Mouse (Mus musculus) neural tube, embryonic 12.5 days (tissue): Measurements from ENCODE around the gene Kdm1a. TPM values are rescaled to one million over a fixed set of nuclear protein-coding genes. Genes with fewer than 3 reads are reported as not detected.
A peak's percentile ranks its signal among the peaks of the same experiment; 100 is the strongest.

Source experiments
- ATAC-seq: fragments of 200-750 bp; cut with Nextera tagmentation; 2 replicates; pipeline ENCODE4 v1.8.0; 2017; ENCODE audit warnings: low read depth, mild to moderate bottlenecking, moderate TSS enrichment, moderate library complexity; ENCODE audit not compliant: low FRiP score
- H3K27ac ChIP-seq: fragments of 300-500 bp; sonication (generic); 2 replicates; pipeline ENCODE4 v1.5.1; 2016
- H3K27me3 ChIP-seq: fragments of 300-500 bp; sonication (generic); replicated peaks from 2 replicates; pipeline ENCODE4 v1.6.1; 2016; ENCODE audit warnings: mild to moderate bottlenecking
- H3K36me3 ChIP-seq: fragments of 300-500 bp; sonication (generic); 2 replicates; pipeline ENCODE4 v1.6.1; 2016; ENCODE audit warnings: mild to moderate bottlenecking
- H3K4me1 ChIP-seq: fragments of 300-500 bp; sonication (generic); 2 replicates; pipeline ENCODE4 v1.6.1; 2016
- H3K4me2 ChIP-seq: fragments of 300-500 bp; sonication (generic); replicated peaks from 2 replicates; pipeline ENCODE4 v1.6.1; 2016; ENCODE audit warnings: mild to moderate bottlenecking
- H3K4me3 ChIP-seq: fragments of 300-500 bp; sonication (generic); 2 replicates; pipeline ENCODE4 v1.5.1; 2016
- H3K9ac ChIP-seq: fragments of 300-500 bp; sonication (generic); 2 replicates; pipeline ENCODE4 v1.6.1; 2016; ENCODE audit warnings: mild to moderate bottlenecking
- H3K9me3 ChIP-seq: fragments of 300-500 bp; sonication (generic); 2 replicates; pipeline ENCODE4 v1.6.1; 2016; ENCODE audit warnings: mild to moderate bottlenecking
- whole genome bisulfite sequencing: fragments of 180-500 bp; shearing (Covaris S2); methylation state at CpG from one replicate; pipeline ENCODE4 v1.1.7; 2016; 5-methylcytosine and 5-hydroxymethylcytosine counted together
- polyA plus RNA-seq: library from polyadenylated mRNA; unstranded; fragments of >200 nt; fragmentation: Nextera tagmentation; extraction: Ambion mirVana; gene quantifications from 2 replicates; pipeline ENCODE4 v1.2.1, GENCODE M21; 2016

Gene Kdm1a
- polyA plus RNA-seq, 1 experiment from 2014 or later, result 137 TPM

GRCm38 (mm10) chr4:136635995-136636394 lies 33.5 kb upstream of the Kdm1a start:
- Histone ChIP-seq H3K36me3 (no peaks in the 10 kb centered on the region), H3K9ac (no peak overlapping the region), H3K27me3 (peaks cover 40% of the 10 kb centered on the region), H3K4me2 (no peak overlapping the region), H3K27ac (no peak overlapping the region), H3K9me3 (no peaks in the 10 kb centered on the region), H3K4me1 (peaks cover 22% of the 10 kb centered on the region), H3K4me3 (no peak overlapping the region)
- ATAC-seq, result no peak

- peaks cover 5% of the 10 kb centered on the region; the same call in 1 of the 2 replicates for H3K4me1 ChIP-seq
- H3K4me3 ChIP-seq, result no peak overlapping the region
- H3K4me2 ChIP-seq, result no peak overlapping the region
- no peak overlapping the region; the same call in 1 of the 2 replicates for H3K9ac ChIP-seq
- peaks cover 15% of the 10 kb centered on the region for H3K27me3 ChIP-seq
- no peaks in the 10 kb centered on the region for H3K36me3 ChIP-seq
- H3K27ac ChIP-seq, result no peak overlapping the region
- no peak for ATAC-seq
- WGBS, result 79% methylated on average over 11 of the region's 11 CpGs
- no peaks in the 10 kb centered on the region for H3K9me3 ChIP-seq
Measured at GRCm38 (mm10) chr4:136631237-136631994, 28.9 kb upstream of the Kdm1a start.

GRCm38 (mm10) chr4:136626590-136626989 lies 24.1 kb upstream of the Kdm1a start:
- H3K27me3 ChIP-seq, result no peaks in the 10 kb centered on the region
- 76% methylated on average over 6 of the region's 6 CpGs for WGBS
- peaks cover 5% of the 10 kb centered on the region; the same call in 1 of the 2 replicates for H3K4me1 ChIP-seq
- ATAC-seq, result no peak
- no peaks in the 10 kb centered on the region for H3K9me3 ChIP-seq
- H3K9ac ChIP-seq, result no peak overlapping the region
- no peak overlapping the region for H3K4me3 ChIP-seq
- H3K27ac ChIP-seq, result no peak overlapping the region
- H3K36me3 ChIP-seq, result no peaks in the 10 kb centered on the region
- H3K4me2 ChIP-seq, result no peak overlapping the region

- Histone ChIP-seq H3K4me1 (0 out of 2 replicates have a peak, but pooled peaks cover 9% of the 10 kb centered on the region), H3K9ac (no peak within 1 kb of the TSS), H3K4me2 (no peak within 1 kb of the TSS), H3K9me3 (no peaks in the 10 kb centered on the region), H3K27me3 (no peaks in the 10 kb centered on the region), H3K27ac (no peak within 1 kb of the TSS), H3K36me3 (no peaks in the 10 kb centered on the region), H3K4me3 (no peak within 1 kb of the TSS)
- 49% methylated on average over 6 of the region's 6 CpGs for WGBS
- ATAC-seq, result no peak
Measured at GRCm38 (mm10) chr4:136622388-136622787, 19.9 kb upstream of the Kdm1a start, which contains the start of gene Lactbl1. Lactbl1 (plus strand) TSS chr4:136622621.

- WGBS, result 56% methylated on average over 5 of the region's 5 CpGs
- H3K27me3 ChIP-seq, result no peaks in the 10 kb centered on the region
- ATAC-seq, result no peak
Measured at GRCm38 (mm10) chr4:136621956-136622355, 19.4 kb upstream of the Kdm1a start.

GRCm38 (mm10) chr4:136621336-136621735 lies 18.8 kb upstream of the Kdm1a start:
- Histone ChIP-seq H3K4me2 (no peak overlapping the region), H3K4me3 (no peak overlapping the region), H3K27me3 (no peaks in the 10 kb centered on the region), H3K27ac (no peak overlapping the region), H3K4me1 (0 out of 2 replicates have a peak, but pooled peaks cover 9% of the 10 kb centered on the region), H3K9me3 (no peaks in the 10 kb centered on the region), H3K36me3 (no peaks in the 10 kb centered on the region), H3K9ac (no peak overlapping the region)
- ATAC-seq, result no peak
- 8% methylated on average over 1 of the region's 1 CpGs for WGBS

More at GRCm38 (mm10) chr4:136621956-136622355, 19.4 kb upstream of the Kdm1a start:
- Histone ChIP-seq H3K36me3 (no peaks in the 10 kb centered on the region), H3K9ac (no peak overlapping the region), H3K9me3 (no peaks in the 10 kb centered on the region), H3K4me2 (no peak overlapping the region), H3K27ac (no peak overlapping the region), H3K4me1 (0 out of 2 replicates have a peak, but pooled peaks cover 9% of the 10 kb centered on the region), H3K4me3 (no peak overlapping the region)

- H3K4me3 ChIP-seq, result no peak overlapping the region
Measured at GRCm38 (mm10) chr4:136613657-136614056, 11.1 kb upstream of the Kdm1a start.

GRCm38 (mm10) chr4:136610387-136610856 lies 7.9 kb upstream of the Kdm1a start, which contains the start of gene Tex46:
Tex46 (plus strand) TSS chr4:136610437.
- H3K4me2 ChIP-seq, result no peak within 1 kb of the TSS
- no peak within 1 kb of the TSS for H3K27ac ChIP-seq
- no peaks in the 10 kb centered on the region for H3K9me3 ChIP-seq
- no peak within 1 kb of the TSS for H3K9ac ChIP-seq
- H3K27me3 ChIP-seq, result no peaks in the 10 kb centered on the region
- no peaks in the 10 kb centered on the region for H3K36me3 ChIP-seq
- no peak within 1 kb of the TSS for H3K4me3 ChIP-seq
- no peak for ATAC-seq
- H3K4me1 ChIP-seq, result no peaks in the 10 kb centered on the region
- 66% methylated on average over 4 of the region's 4 CpGs for WGBS

More at GRCm38 (mm10) chr4:136613657-136614056, 11.1 kb upstream of the Kdm1a start:
- 75% methylated on average over 7 of the region's 7 CpGs for WGBS
- no peak for ATAC-seq
- Histone ChIP-seq H3K9ac (no peak overlapping the region), H3K27me3 (no peaks in the 10 kb centered on the region), H3K27ac (no peak overlapping the region), H3K4me2 (no peak overlapping the region), H3K4me1 (0 out of 2 replicates have a peak, but pooled peaks cover 1% of the 10 kb centered on the region), H3K9me3 (no peaks in the 10 kb centered on the region), H3K36me3 (no peaks in the 10 kb centered on the region)

GRCm38 (mm10) chr4:136605756-136606485 lies 3.4 kb upstream of the Kdm1a start:
- H3K9ac ChIP-seq, result no peak overlapping the region
- no peaks in the 10 kb centered on the region for H3K27me3 ChIP-seq
- WGBS, result 92% methylated on average over 19 of the region's 19 CpGs
- no peaks in the 10 kb centered on the region for H3K9me3 ChIP-seq
- no peak for ATAC-seq
- no peak overlapping the region for H3K4me3 ChIP-seq
- H3K27ac ChIP-seq, result no peak overlapping the region
- H3K36me3 ChIP-seq, result no peaks in the 10 kb centered on the region
- H3K4me2 ChIP-seq, result no peak overlapping the region
- peaks cover 3% of the 10 kb centered on the region for H3K4me1 ChIP-seq

- peak; percentile 73 for ATAC-seq
- peak overlapping the region; percentile 71 for H3K4me2 ChIP-seq
- no peaks in the 10 kb centered on the region for H3K9me3 ChIP-seq
- H3K9ac ChIP-seq, result peak overlapping the region; percentile 100
- H3K27ac ChIP-seq, result peak overlapping the region; percentile 90
- H3K4me3 ChIP-seq, result peak overlapping the region; percentile 98
- H3K27me3 ChIP-seq, result no peaks in the 10 kb centered on the region
- H3K36me3 ChIP-seq, result no peaks in the 10 kb centered on the region
- WGBS, result under 1% methylated on average over 67 of the region's 68 CpGs
- H3K4me1 ChIP-seq, result peaks cover 18% of the 10 kb centered on the region
Measured at GRCm38 (mm10) chr4:136602018-136602554, 437 bp downstream of the Kdm1a start.

- Histone ChIP-seq H3K4me1 (peaks cover 18% of the 10 kb centered on the region), H3K36me3 (no peaks in the 10 kb centered on the region), H3K27me3 (no peaks in the 10 kb centered on the region), H3K27ac (no peak overlapping the region), H3K4me2 (peak overlapping the region; percentile 71), H3K9me3 (no peaks in the 10 kb centered on the region), H3K4me3 (peak overlapping the region; percentile 98), H3K9ac (peak overlapping the region; percentile 100)
- no peak for ATAC-seq
- 2% methylated on average over 13 of the region's 13 CpGs for WGBS
Measured at GRCm38 (mm10) chr4:136601476-136601875, 1.0 kb downstream of the Kdm1a start.

- Histone ChIP-seq H3K4me3 (peak overlapping the region; percentile 98), H3K9me3 (no peaks in the 10 kb centered on the region), H3K27me3 (no peaks in the 10 kb centered on the region), H3K4me2 (peak overlapping the region; percentile 71), H3K4me1 (peaks cover 18% of the 10 kb centered on the region), H3K27ac (no peak overlapping the region), H3K9ac (0 out of 2 replicates have a peak overlapping the region, but pooled peaks have one; percentile 100), H3K36me3 (no peaks in the 10 kb centered on the region)
- WGBS, result 97% methylated on average over 2 of the region's 2 CpGs
- ATAC-seq, result no peak
Measured at GRCm38 (mm10) chr4:136600536-136600935, 2.0 kb downstream of the Kdm1a start.
